Mouse (Mus musculus) lung, postnatal 0 days (tissue): ENCODE results near the gene Fam102b. TPM values are rescaled to one million over a fixed set of nuclear protein-coding genes. Genes with fewer than 3 reads are reported as not detected.

Experiments
- ATAC-seq: fragments of 200-750 bp; cut with Nextera tagmentation; 2 replicates; pipeline ENCODE4 v1.8.0; 2017; ENCODE audit warnings: moderate library complexity
- DNase-seq: peaks from one replicate; pipeline ENCODE4 v3.0.0-alpha.2; 2016; ENCODE audit warnings: low spot score
- H3K27ac ChIP-seq: fragments of 300-500 bp; sonication (generic); 2 replicates; pipeline ENCODE4 v1.5.1; 2014; ENCODE audit warnings: antibody characterized with exemption, mild to moderate bottlenecking, low read length, mixed read lengths
- H3K27me3 ChIP-seq: fragments of 300-500 bp; sonication (generic); replicated peaks from 2 replicates; pipeline ENCODE4 v1.6.1; 2014; ENCODE audit warnings: low read length, mixed read lengths; ENCODE audit not compliant: insufficient read depth
- H3K36me3 ChIP-seq: fragments of 300-500 bp; sonication (generic); 2 replicates; pipeline ENCODE4 v1.6.1; 2014; ENCODE audit warnings: low read length, mixed read lengths; ENCODE audit not compliant: insufficient read depth
- H3K4me1 ChIP-seq: fragments of 300-500 bp; sonication (generic); 2 replicates; pipeline ENCODE4 v1.6.1; 2014; ENCODE audit warnings: antibody characterized with exemption, low read depth, low read length, mixed read lengths; ENCODE audit not compliant: insufficient read depth
- H3K4me2 ChIP-seq: fragments of 300-500 bp; sonication (generic); replicated peaks from 2 replicates; pipeline ENCODE4 v1.6.1; 2014; ENCODE audit warnings: low read depth, mild to moderate bottlenecking, low read length, moderate library complexity, mixed read lengths
- H3K4me3 ChIP-seq: fragments of 300-500 bp; sonication (generic); 2 replicates; pipeline ENCODE4 v1.5.1; 2014; ENCODE audit warnings: low read depth, low read length
- H3K9ac ChIP-seq: fragments of 300-500 bp; sonication (generic); replicated peaks from 2 replicates; pipeline ENCODE4 v1.6.1; 2014; ENCODE audit warnings: low read depth, mild to moderate bottlenecking
- H3K9me3 ChIP-seq: fragments of 300-500 bp; sonication (generic); 2 replicates; pipeline ENCODE4 v1.6.1; 2016; ENCODE audit warnings: low read length, mixed read lengths
- CTCF ChIP-seq: IDR thresholded peaks from 2 replicates; pipeline ENCODE4 v1.5.1; 2016; ENCODE audit warnings: antibody characterized with exemption, mild to moderate bottlenecking
- EP300 ChIP-seq: IDR thresholded peaks from 2 replicates; pipeline ENCODE4 v1.6.1; 2016; ENCODE audit warnings: antibody characterized with exemption, mild to moderate bottlenecking, control low read depth
- WGBS: fragments of 180-500 bp; shearing (Covaris S2); extraction: QIAGEN DNeasy Blood & Tissue Kit; methylation state at CpG from one replicate; pipeline ENCODE4 v1.1.7; 2014; 5-methylcytosine and 5-hydroxymethylcytosine counted together
- polyA plus RNA-seq: library from polyadenylated mRNA; unstranded; fragments of >200 nt; fragmentation: Nextera tagmentation; extraction: Ambion mirVana; gene quantifications from 2 replicates; pipeline ENCODE4 v1.2.1, GENCODE M21; 2015

Fam102b gene
- polyA plus RNA-seq, 1 experiment from 2014 or later, result 13.7 TPM

GRCm38 (mm10) chr3:108973980-108974660 lies 53.3 kb downstream of the Fam102b start:
- Histone ChIP-seq H3K36me3 (no peaks in the 10 kb centered on the region; the same call in none of the 2 replicates), H3K9me3 (no peaks in the 10 kb centered on the region), H3K4me2 (no peak overlapping the region), H3K27me3 (no peaks in the 10 kb centered on the region), H3K9ac (no peak overlapping the region), H3K4me1 (no peaks in the 10 kb centered on the region), H3K4me3 (no peak overlapping the region), H3K27ac (no peak overlapping the region)
- no peak for ATAC-seq
- no peak for TF ChIP-seq EP300
- DNase-seq, result no peak
- WGBS, result 85% methylated on average over 13 of the region's 13 CpGs

- H3K4me3 ChIP-seq, result no peak overlapping the region
- no peaks in the 10 kb centered on the region for H3K27me3 ChIP-seq
- WGBS, result 89% methylated on average over 3 of the region's 3 CpGs
- H3K27ac ChIP-seq, result no peak overlapping the region
- H3K9me3 ChIP-seq, result no peaks in the 10 kb centered on the region
- H3K36me3 ChIP-seq, result no peaks in the 10 kb centered on the region; the same call in 1 of the 2 replicates
- TF ChIP-seq EP300 (no peak), CTCF (no peak)
- no peaks in the 10 kb centered on the region for H3K4me1 ChIP-seq
- DNase-seq (no peak), ATAC-seq (no peak)
- no peak overlapping the region for H3K9ac ChIP-seq
- no peak overlapping the region for H3K4me2 ChIP-seq
Observed at GRCm38 (mm10) chr3:108966051-108966450, 61.4 kb downstream of the Fam102b start.

GRCm38 (mm10) chr3:108964361-108965044 lies 62.9 kb downstream of the Fam102b start:
- WGBS, result 73% methylated on average over 7 of the region's 7 CpGs
- no peak for DNase-seq

GRCm38 (mm10) chr3:108963776-108964175 lies 63.6 kb downstream of the Fam102b start:
- no peak for TF ChIP-seq EP300
- TF ChIP-seq CTCF, result no peak
- Histone ChIP-seq H3K27ac (no peak overlapping the region), H3K9me3 (no peaks in the 10 kb centered on the region), H3K4me2 (no peak overlapping the region), H3K36me3 (no peaks in the 10 kb centered on the region), H3K4me1 (peaks cover 5% of the 10 kb centered on the region; the same call in 1 of the 2 replicates), H3K9ac (no peak overlapping the region), H3K4me3 (no peak overlapping the region), H3K27me3 (no peaks in the 10 kb centered on the region)
- 86% methylated on average over 3 of the region's 3 CpGs for WGBS
- DNase-seq (no peak), ATAC-seq (no peak)

More at GRCm38 (mm10) chr3:108964361-108965044, 62.9 kb downstream of the Fam102b start:
- Histone ChIP-seq H3K27me3 (no peaks in the 10 kb centered on the region), H3K9me3 (no peaks in the 10 kb centered on the region), H3K4me3 (no peak overlapping the region), H3K9ac (no peak overlapping the region), H3K27ac (no peak overlapping the region), H3K4me1 (peaks cover 3% of the 10 kb centered on the region; the same call in 1 of the 2 replicates), H3K36me3 (no peaks in the 10 kb centered on the region), H3K4me2 (no peak overlapping the region)
- no peak for ATAC-seq
- TF ChIP-seq CTCF (peak; percentile 23), EP300 (no peak)

- H3K4me1 ChIP-seq, result peaks cover 5% of the 10 kb centered on the region; the same call in 1 of the 2 replicates
- 79% methylated on average over 3 of the region's 3 CpGs for WGBS
- ATAC-seq, result no peak
Observed at GRCm38 (mm10) chr3:108963278-108963677, 64.1 kb downstream of the Fam102b start.

GRCm38 (mm10) chr3:108961655-108962054 lies 65.8 kb downstream of the Fam102b start:
- Histone ChIP-seq H3K9ac (no peak overlapping the region), H3K27ac (0 out of 2 replicates have a peak overlapping the region, but pooled peaks have one; percentile 38), H3K27me3 (no peaks in the 10 kb centered on the region), H3K4me1 (peaks cover 5% of the 10 kb centered on the region; the same call in 1 of the 2 replicates), H3K4me2 (peak overlapping the region; percentile 32; the same call in 1 of the 2 replicates), H3K4me3 (no peak overlapping the region), H3K9me3 (no peaks in the 10 kb centered on the region), H3K36me3 (no peaks in the 10 kb centered on the region)
- ATAC-seq, result no peak; the same call in 1 of the 2 replicates
- WGBS, result 23% methylated on average over 6 of the region's 6 CpGs
- TF ChIP-seq EP300 (no peak), CTCF (no peak)
- DNase-seq, result no peak

More at GRCm38 (mm10) chr3:108963278-108963677, 64.1 kb downstream of the Fam102b start:
- H3K36me3 ChIP-seq, result no peaks in the 10 kb centered on the region
- H3K4me2 ChIP-seq, result no peak overlapping the region
- no peak for TF ChIP-seq CTCF
- no peak for TF ChIP-seq EP300
- no peaks in the 10 kb centered on the region for H3K27me3 ChIP-seq
- no peak overlapping the region for H3K4me3 ChIP-seq
- H3K9ac ChIP-seq, result no peak overlapping the region
- no peak for DNase-seq
- no peaks in the 10 kb centered on the region for H3K9me3 ChIP-seq
- H3K27ac ChIP-seq, result no peak overlapping the region
